Mouse (Mus musculus): Measurements from ENCODE around the gene Bhmt2.

Gene Bhmt2

DNA sequence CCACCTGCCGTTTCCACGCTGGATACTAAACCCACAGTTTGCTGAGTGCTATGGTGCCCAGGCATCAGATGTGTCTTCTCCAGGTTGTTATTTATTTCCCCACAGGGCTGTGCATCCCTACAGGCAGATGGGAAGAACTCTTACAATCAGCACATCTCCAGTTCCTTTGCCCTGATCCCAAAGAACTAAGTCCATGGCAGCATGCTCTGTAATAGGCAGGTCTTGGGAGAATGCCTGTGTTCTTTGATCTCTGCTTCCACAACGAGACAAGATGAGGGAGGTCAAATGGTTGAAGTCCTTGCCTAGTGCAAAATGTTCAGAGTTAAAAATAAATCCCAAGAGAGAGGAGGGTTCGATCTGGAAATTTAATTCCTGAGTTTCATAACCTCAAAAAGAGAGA is 34.5 kb downstream of the Bhmt2 start:
- DNase-seq (ENCODE audit: low spot score in 2 of 2): no peak

DNA sequence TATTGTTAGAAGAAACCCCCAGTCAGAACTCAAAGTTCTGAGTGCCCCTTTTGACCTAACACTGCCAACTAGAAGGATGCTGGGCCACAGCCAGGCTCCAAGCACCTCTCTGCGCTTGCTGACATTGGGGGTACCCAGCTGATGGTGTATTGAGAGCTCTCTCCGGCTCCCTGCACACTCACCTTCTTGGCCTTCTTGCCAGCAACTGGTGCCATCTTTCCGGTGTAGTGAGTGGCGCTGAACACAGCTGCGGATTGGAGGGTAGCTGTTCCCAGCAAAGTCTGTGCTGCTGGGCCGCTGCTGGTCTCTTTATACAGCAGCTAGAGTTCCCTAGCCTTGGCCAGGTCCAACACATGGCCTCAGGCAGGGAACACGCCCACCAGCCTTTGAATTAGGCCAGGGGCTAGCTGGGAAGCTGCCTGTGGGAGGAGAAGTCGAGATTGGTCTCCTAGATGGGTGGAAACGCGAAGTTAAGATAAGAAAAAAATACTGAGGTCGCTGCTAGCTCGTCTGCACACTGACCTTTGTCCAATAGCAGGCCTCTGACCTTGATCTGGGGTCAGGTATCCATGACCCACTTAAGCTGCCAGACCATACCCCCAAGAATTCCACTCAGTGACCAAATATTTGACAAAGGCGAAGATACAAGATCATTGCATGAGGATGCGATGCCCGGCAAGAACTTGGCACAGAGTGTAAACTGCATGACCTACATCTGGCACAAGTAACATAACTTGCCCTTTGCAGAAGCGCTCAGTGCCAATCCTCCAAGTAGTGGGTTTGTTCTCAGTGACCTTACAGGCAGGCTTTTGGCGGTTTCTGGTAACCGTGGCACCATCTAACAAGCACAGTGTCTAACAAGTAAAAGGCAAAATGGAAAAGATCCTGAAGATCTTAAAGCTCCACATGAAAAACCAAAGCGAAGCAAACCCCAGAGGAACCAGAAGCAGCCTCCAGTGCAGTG is 36.5 kb downstream of the Bhmt2 start, which contains the start of gene Bhmt:
Gene Bhmt (minus strand): TSS at position 680 of the 964 bp plus-strand sequence.
- DNase-seq (ENCODE audit: low spot score in 2 of 2): no peak

- DNase-seq (ENCODE audit: low spot score in 2 of 2): no peak
Observed at GRCm38 (mm10) chr13:93636561-93636960, 37.5 kb downstream of the Bhmt2 start.

DNA sequence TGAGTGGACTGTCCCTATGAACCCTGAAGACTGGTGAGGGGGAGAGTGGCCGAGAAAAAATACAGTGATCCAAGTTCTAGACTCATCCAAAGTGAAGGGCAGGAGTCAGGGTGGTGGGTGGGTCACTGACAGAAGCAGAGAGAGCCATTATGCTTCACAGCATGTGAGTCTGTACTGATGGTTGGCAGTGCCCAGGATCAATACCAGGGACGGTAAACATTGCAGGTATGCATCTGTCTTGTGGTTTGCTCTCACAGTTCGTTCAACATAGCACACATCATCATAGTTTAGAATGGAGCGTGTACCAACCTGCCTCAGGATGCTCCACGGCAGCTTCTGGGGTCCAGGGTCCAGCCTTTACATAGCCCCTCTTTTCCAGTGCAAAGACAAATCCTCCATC is 41.2 kb downstream of the Bhmt2 start:
- DNase-seq (ENCODE audit: low spot score in 2 of 2): no peak

GRCm38 (mm10) chr13:93630941-93631705 is 43.0 kb downstream of the Bhmt2 start:
- no peak for DNase-seq (ENCODE audit: low spot score in 2 of 2)

- no peak for DNase-seq (ENCODE audit: low spot score in 2 of 2)
Observed at GRCm38 (mm10) chr13:93628861-93629260, 45.2 kb downstream of the Bhmt2 start.

DNA sequence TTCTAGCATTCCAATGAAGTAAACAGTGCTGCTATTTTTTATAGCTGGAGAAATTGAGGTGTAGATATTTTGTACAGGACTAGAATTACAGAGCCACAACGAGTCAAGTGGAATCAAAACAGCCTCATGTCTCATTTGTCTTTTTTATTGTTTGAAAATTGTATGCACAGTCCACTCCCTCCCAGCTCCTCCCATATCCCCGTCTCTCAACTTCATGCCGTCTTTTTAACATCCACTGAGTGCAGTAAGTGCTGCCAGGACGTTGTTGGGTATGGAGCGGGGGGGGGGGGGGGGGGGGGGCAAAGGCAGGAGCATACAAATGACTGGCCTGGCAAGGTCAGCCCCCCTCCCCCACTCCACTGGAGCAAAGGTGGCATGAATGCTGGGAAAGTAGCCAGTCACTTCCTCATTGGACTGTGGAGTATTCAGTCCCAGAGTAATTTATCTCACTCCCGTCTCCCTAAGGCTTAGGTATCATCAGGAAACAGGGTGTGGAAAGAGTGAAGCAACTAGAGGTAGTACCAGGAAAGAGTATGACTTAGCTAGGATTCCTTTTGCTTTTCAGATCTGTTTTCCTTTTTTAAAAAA is 59.6 kb downstream of the Bhmt2 start:
- DNase-seq (ENCODE audit: low spot score in 2 of 2): no peak

DNA sequence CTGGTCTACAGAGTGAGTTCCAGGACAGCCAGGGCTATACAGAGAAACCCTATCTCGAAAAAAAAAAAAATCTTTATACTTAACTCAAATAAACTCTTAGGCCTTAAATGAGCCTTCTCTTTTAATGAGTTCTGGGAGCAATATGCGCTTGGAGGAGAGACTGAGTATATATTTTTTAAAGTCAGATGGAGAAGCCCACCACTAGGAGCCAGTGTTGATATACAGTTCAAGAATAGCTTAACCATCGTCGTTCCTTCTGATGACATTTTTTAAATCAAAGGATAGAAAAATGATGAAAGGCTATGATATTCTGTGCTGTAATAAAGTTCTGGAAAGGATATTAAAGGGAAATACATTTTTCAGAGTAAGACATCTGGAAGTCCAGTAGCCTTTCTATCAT is 60.3 kb downstream of the Bhmt2 start:
- DNase-seq (ENCODE audit: low spot score in 2 of 2): no peak

- peak; percentile 67 to 75 for DNase-seq (ENCODE audit: low spot score in 2 of 2)
Observed at GRCm38 (mm10) chr13:93612660-93613607, 61.2 kb downstream of the Bhmt2 start.

DNA sequence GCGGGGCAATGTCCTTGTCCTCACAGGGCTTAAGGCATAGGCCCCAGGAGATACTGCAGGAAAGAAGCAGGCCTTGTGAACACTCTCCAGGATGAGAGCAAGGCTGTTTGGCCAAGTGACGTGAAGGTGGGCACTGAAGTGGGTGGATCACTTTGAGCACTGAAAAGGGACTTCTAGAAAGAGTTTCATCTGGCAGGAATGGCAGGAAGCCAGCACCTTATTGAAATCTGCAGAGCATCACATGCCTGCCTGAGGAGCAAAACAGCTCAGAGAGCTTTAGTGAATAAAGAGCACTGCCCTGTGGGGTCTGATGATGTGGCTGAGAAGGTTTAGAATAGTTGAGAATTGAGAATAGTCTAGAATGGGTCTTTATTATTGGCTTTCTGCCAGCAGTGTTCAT is 65.6 kb downstream of the Bhmt2 start:
- no peak for DNase-seq (ENCODE audit: low spot score in 2 of 2)

- DNase-seq (ENCODE audit: low spot score in 2 of 2): no peak
Observed at GRCm38 (mm10) chr13:93607701-93608100, 66.4 kb downstream of the Bhmt2 start.

DNA sequence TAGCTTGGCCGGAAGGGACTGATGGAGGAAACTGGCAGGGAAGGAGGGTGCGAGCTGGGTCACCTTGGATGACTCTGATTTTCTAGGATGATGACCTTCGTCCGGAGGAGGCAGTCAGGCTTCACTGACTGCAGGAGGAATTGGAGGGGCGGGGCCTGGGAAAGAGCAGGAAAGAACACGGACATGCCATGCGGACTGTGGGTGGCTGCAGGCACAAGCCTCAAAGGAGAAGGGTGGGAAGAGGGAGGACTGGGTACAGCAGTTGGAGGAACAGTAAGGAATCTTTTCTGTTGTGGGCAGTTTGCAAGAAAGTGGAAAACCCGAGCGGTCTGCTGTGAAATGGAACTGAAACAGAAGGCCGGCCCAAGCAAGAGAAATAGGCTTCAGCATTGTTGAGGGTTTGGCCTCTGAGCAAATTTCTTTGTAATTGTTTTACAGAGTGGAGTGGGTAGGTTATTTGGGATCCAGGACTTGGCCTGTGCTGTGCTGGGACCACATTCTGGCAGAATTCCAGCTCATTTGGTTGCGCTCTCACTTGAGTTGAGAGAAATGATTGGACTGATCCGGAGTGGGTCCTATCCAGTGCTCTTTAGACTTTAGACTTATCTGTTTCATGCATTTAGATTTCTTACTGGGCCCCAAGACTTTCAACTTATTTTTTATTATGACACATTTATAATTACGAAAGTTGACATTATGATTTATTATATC is 67.1 kb downstream of the Bhmt2 start:
- peak in 1 of 2 experiments; percentile 18 for DNase-seq (ENCODE audit: low spot score in 2 of 2)

All from frontal cortex, postnatal 25 days (tissue).